Comparison of ENCODE assay signal across 10 mouse cellular contexts in genomic region chr11:52561281-52561680, GRCm38 (mm10).
DNase-seq lines count a peak whose midpoint lies in the region; ATAC-seq and TF ChIP-seq lines count a peak whose summit lies in the region.
"Had no signal": no experiment of that assay in that cellular context is flagged by ENCODE, and none has a peak within 500 bp of the region (broad histone marks: within the 10 kb centered on the region; RNA-seq: fewer than 3 reads in every experiment).

No protein-coding gene starts in this region.

- no peak for TF ChIP-seq CTCF in gastrocnemius, adult 2 months (IDR thresholded peaks at IDR 0.05)

- WGBS in heart, embryonic 13.5 days = 17% methylated on average over 7 of the region's 7 CpGs
- 59% methylated on average over 7 of the region's 7 CpGs for WGBS in limb, embryonic 14.5 days

- H3K4me3 ChIP-seq in gastrocnemius, adult 2 months = no peak overlapping the region
- no peak overlapping the region for H3K4me3 ChIP-seq in heart, embryonic 13.5 days
- no peak overlapping the region for H3K4me3 ChIP-seq in limb, embryonic 14.5 days (replicated peaks; ENCODE audit: low read length)

- no peaks in the 10 kb centered on the region for H3K36me3 ChIP-seq in heart, embryonic 13.5 days
- H3K36me3 ChIP-seq in limb, embryonic 14.5 days (ENCODE audit: control insufficient read depth, insufficient read depth, low read length) = no peaks in the 10 kb centered on the region

- peaks cover 49% of the 10 kb centered on the region for H3K4me1 ChIP-seq in heart, embryonic 13.5 days
- H3K4me1 ChIP-seq in limb, embryonic 14.5 days (ENCODE audit: control insufficient read depth, insufficient read depth, low read length) = no peaks in the 10 kb centered on the region; the same call in 1 of the 2 replicates

- intact Hi-C loops in gastrocnemius, adult 2 months (cut with DNase I) = no loop called here

- TF ChIP-seq POLR2A in limb, embryonic 14.5 days (IDR thresholded peaks at IDR 0.05; ENCODE audit: borderline replicate concordance, extremely low read depth, insufficient read depth, insufficient read length) = no peak

- peak; percentile 30; the same call in 1 of the 2 replicates for ATAC-seq in heart, embryonic 13.5 days (ENCODE audit: extremely low read depth, insufficient number of reproducible peaks, low FRiP score, low TSS enrichment)
- no peak for ATAC-seq in limb, embryonic 14.5 days (ENCODE audit: low FRiP score, low read depth)

- 0 out of 2 replicates have a peak overlapping the region, but pooled peaks have one; percentile 2 for H3K4me2 ChIP-seq in heart, embryonic 13.5 days
- H3K4me2 ChIP-seq in limb, embryonic 14.5 days (replicated peaks; ENCODE audit: low read depth, low read length, severe bottlenecking) = no peak overlapping the region

- DNase-seq in gastrocnemius, adult 2 months = peak; percentile 31
- DNase-seq in gastrocnemius, postnatal 4 days (ENCODE audit: low spot score in 2 of 2) = no peak
- peak; percentile 74 for DNase-seq in Muller cell, postnatal 12 days (ENCODE audit: inconsistent ontology term)
- DNase-seq in limb, embryonic 14.5 days (ENCODE audit: low spot score) = peak; percentile 7
- no peak for DNase-seq in urinary bladder, postnatal 10 days (ENCODE audit: low spot score)
- no peak for DNase-seq in left cerebral cortex, adult 8-10 months (ENCODE audit: low spot score in 2 of 2)
- no peak for DNase-seq in spleen, postnatal 14 days (ENCODE audit: low spot score in 2 of 2)
- DNase-seq: thymus, postnatal 25 days had no signal

- 0 out of 2 replicates have a peak overlapping the region, but pooled peaks have one; percentile 47 for H3K9ac ChIP-seq in heart, embryonic 13.5 days
- H3K9ac ChIP-seq in limb, embryonic 14.5 days (ENCODE audit: low read depth, low read length, severe bottlenecking) = no peak overlapping the region

- H3K9me3 ChIP-seq in heart, embryonic 13.5 days = no peaks in the 10 kb centered on the region
- no peaks in the 10 kb centered on the region for H3K9me3 ChIP-seq in limb, embryonic 14.5 days (ENCODE audit: control insufficient read depth, low read length)

- no peak overlapping the region for H3K27ac ChIP-seq in gastrocnemius, adult 2 months
- peak overlapping the region; percentile 88 for H3K27ac ChIP-seq in heart, embryonic 13.5 days (replicated peaks)
- no peak overlapping the region for H3K27ac ChIP-seq in limb, embryonic 14.5 days (replicated peaks; ENCODE audit: low read depth, low read length)
- H3K27ac ChIP-seq: kidney, postnatal 0 days had no signal

- H3K27me3 ChIP-seq in heart, embryonic 13.5 days (replicated peaks) = no peaks in the 10 kb centered on the region
- H3K27me3 ChIP-seq in limb, embryonic 14.5 days (ENCODE audit: control insufficient read depth, insufficient read depth, low read length) = no peaks in the 10 kb centered on the region

Comparison
In these comparisons a context has a peak if more than half of its experiments do, and no peak if none do; other contexts are left out.
1. DNase-seq: peak in gastrocnemius, adult 2 months (single experiment), Muller cell, postnatal 12 days (single experiment) and limb, embryonic 14.5 days (single experiment); none in gastrocnemius, postnatal 4 days (0 of 2), urinary bladder, postnatal 10 days (single experiment), left cerebral cortex, adult 8-10 months (0 of 2) and spleen, postnatal 14 days (0 of 2).